Mouse (Mus musculus): ENCODE results near the gene Rnf145. TPM values are rescaled to one million over a fixed set of nuclear protein-coding genes. Genes with fewer than 3 reads are reported as not detected.
A peak's percentile ranks its signal among the peaks of the same experiment; 100 is the strongest.

The Rnf145 gene
- 10.3 and 13.0 TPM in 2 replicates for polyA plus RNA-seq (2012)

- Histone ChIP-seq H3K4me1 (ENCODE audit: control insufficient read depth) (peaks cover 73% of the 10 kb centered on the region), H3K27me3 (ENCODE audit: control insufficient read depth) (no peaks in the 10 kb centered on the region)
- TF ChIP-seq TAL1 (IDR thresholded peaks at IDR 0.05; ENCODE audit: low read length): no peak
- TF ChIP-seq GATA1 (IDR thresholded peaks at IDR 0.05; ENCODE audit: low read length): no peak
These were observed at the start of gene Rnf145 for GRCm38 (mm10) chr11:44518281-44519095. Rnf145 (plus strand) TSS chr11:44518964.

GRCm38 (mm10) chr11:44469646-44470431, 48.9 kb upstream of the Rnf145 start:
- TF ChIP-seq GATA1 (IDR thresholded peaks at IDR 0.05; ENCODE audit: low read length) (peak; percentile 92), TAL1 (IDR thresholded peaks at IDR 0.05; ENCODE audit: low read length) (peak; percentile 88)
- H3K27me3 ChIP-seq (ENCODE audit: control insufficient read depth): no peaks in the 10 kb centered on the region
- H3K4me3 ChIP-seq (replicated peaks): peak overlapping the region; percentile 100
- peaks cover 52% of the 10 kb centered on the region for H3K4me1 ChIP-seq (ENCODE audit: control insufficient read depth)
- no peaks in the 10 kb centered on the region for H3K9me3 ChIP-seq (ENCODE audit: control insufficient read depth, low read length)
- peaks cover 27% of the 10 kb centered on the region for H3K36me3 ChIP-seq (ENCODE audit: control insufficient read depth)

More at GRCm38 (mm10) chr11:44518281-44519095, at the start of gene Rnf145:
- peaks cover 42% of the 10 kb centered on the region for H3K36me3 ChIP-seq (ENCODE audit: control insufficient read depth)
- H3K4me3 ChIP-seq (replicated peaks): peak within 1 kb of the TSS; percentile 94
- peaks cover 4% of the 10 kb centered on the region; the same call in 1 of the 2 replicates for H3K9me3 ChIP-seq (ENCODE audit: control insufficient read depth, low read length)

GRCm38 (mm10) chr11:44470432-44471336, 48.1 kb upstream of the Rnf145 start, which contains the start of gene Ublcp1:
Ublcp1 (minus strand) TSS chr11:44470498.
- Histone ChIP-seq H3K4me3 (replicated peaks) (peak within 1 kb of the TSS; percentile 100), H3K9me3 (ENCODE audit: control insufficient read depth, low read length) (no peaks in the 10 kb centered on the region), H3K36me3 (ENCODE audit: control insufficient read depth) (peaks cover 22% of the 10 kb centered on the region), H3K27me3 (ENCODE audit: control insufficient read depth) (no peaks in the 10 kb centered on the region), H3K4me1 (ENCODE audit: control insufficient read depth) (peaks cover 55% of the 10 kb centered on the region)
- no peak for TF ChIP-seq GATA1 (IDR thresholded peaks at IDR 0.05; ENCODE audit: low read length)
- TF ChIP-seq TAL1 (IDR thresholded peaks at IDR 0.05; ENCODE audit: low read length): no peak

- H3K27me3 ChIP-seq (ENCODE audit: control insufficient read depth): no peaks in the 10 kb centered on the region
- H3K4me1 ChIP-seq (ENCODE audit: control insufficient read depth): peaks cover 51% of the 10 kb centered on the region
- no peaks in the 10 kb centered on the region for H3K9me3 ChIP-seq (ENCODE audit: control insufficient read depth, low read length)
- peak overlapping the region; percentile 100 for H3K4me3 ChIP-seq (replicated peaks)
- TF ChIP-seq GATA1 (IDR thresholded peaks at IDR 0.05; ENCODE audit: low read length) (no peak), TAL1 (IDR thresholded peaks at IDR 0.05; ENCODE audit: low read length) (no peak)
- H3K36me3 ChIP-seq (ENCODE audit: control insufficient read depth): peaks cover 15% of the 10 kb centered on the region
These were observed 47.3 kb upstream of the Rnf145 start for GRCm38 (mm10) chr11:44471337-44471995.

GRCm38 (mm10) chr11:44475467-44475866, 43.3 kb upstream of the Rnf145 start:
- Histone ChIP-seq H3K4me3 (replicated peaks) (no peak overlapping the region), H3K36me3 (ENCODE audit: control insufficient read depth) (peaks cover 7% of the 10 kb centered on the region), H3K27me3 (ENCODE audit: control insufficient read depth) (no peaks in the 10 kb centered on the region), H3K4me1 (ENCODE audit: control insufficient read depth) (peaks cover 25% of the 10 kb centered on the region), H3K9me3 (ENCODE audit: control insufficient read depth, low read length) (peaks cover 3% of the 10 kb centered on the region; the same call in 1 of the 2 replicates)
- no peak for TF ChIP-seq GATA1 (IDR thresholded peaks at IDR 0.05; ENCODE audit: low read length)
- no peak for TF ChIP-seq TAL1 (IDR thresholded peaks at IDR 0.05; ENCODE audit: low read length)

- TF ChIP-seq TAL1 (IDR thresholded peaks at IDR 0.05; ENCODE audit: low read length): no peak
- no peak for TF ChIP-seq GATA1 (IDR thresholded peaks at IDR 0.05; ENCODE audit: low read length)
- Histone ChIP-seq H3K4me3 (replicated peaks) (no peak overlapping the region), H3K27me3 (ENCODE audit: control insufficient read depth) (no peaks in the 10 kb centered on the region), H3K4me1 (ENCODE audit: control insufficient read depth) (peaks cover 19% of the 10 kb centered on the region), H3K36me3 (ENCODE audit: control insufficient read depth) (peaks cover 7% of the 10 kb centered on the region), H3K9me3 (ENCODE audit: control insufficient read depth, low read length) (peaks cover 3% of the 10 kb centered on the region; the same call in 1 of the 2 replicates)
These were observed 42.3 kb upstream of the Rnf145 start for GRCm38 (mm10) chr11:44476445-44476844.

- TF ChIP-seq GATA1 (IDR thresholded peaks at IDR 0.05; ENCODE audit: low read length) (no peak), TAL1 (IDR thresholded peaks at IDR 0.05; ENCODE audit: low read length) (no peak)
These were observed 40.4 kb upstream of the Rnf145 start for GRCm38 (mm10) chr11:44478382-44478781.

GRCm38 (mm10) chr11:44480246-44480645, 38.5 kb upstream of the Rnf145 start:
- Histone ChIP-seq H3K4me3 (replicated peaks) (no peak overlapping the region), H3K27me3 (ENCODE audit: control insufficient read depth) (no peaks in the 10 kb centered on the region), H3K36me3 (ENCODE audit: control insufficient read depth) (peaks cover 1% of the 10 kb centered on the region), H3K4me1 (ENCODE audit: control insufficient read depth) (peaks cover 4% of the 10 kb centered on the region), H3K9me3 (ENCODE audit: control insufficient read depth, low read length) (peaks cover 3% of the 10 kb centered on the region; the same call in 1 of the 2 replicates)
- TF ChIP-seq TAL1 (IDR thresholded peaks at IDR 0.05; ENCODE audit: low read length): no peak
- TF ChIP-seq GATA1 (IDR thresholded peaks at IDR 0.05; ENCODE audit: low read length): no peak

More at GRCm38 (mm10) chr11:44478382-44478781, 40.4 kb upstream of the Rnf145 start:
- Histone ChIP-seq H3K27me3 (ENCODE audit: control insufficient read depth) (no peaks in the 10 kb centered on the region), H3K9me3 (ENCODE audit: control insufficient read depth, low read length) (peaks cover 3% of the 10 kb centered on the region; the same call in 1 of the 2 replicates), H3K4me1 (ENCODE audit: control insufficient read depth) (peaks cover 6% of the 10 kb centered on the region), H3K36me3 (ENCODE audit: control insufficient read depth) (peaks cover 2% of the 10 kb centered on the region), H3K4me3 (replicated peaks) (no peak overlapping the region)
